Mouse (Mus musculus) kidney, postnatal 0 days (tissue): Measurements from ENCODE around the gene Acer3. TPM values are rescaled to one million over a fixed set of nuclear protein-coding genes. Genes with fewer than 3 reads are reported as not detected.
A peak's percentile ranks its signal among the peaks of the same experiment; 100 is the strongest.

Experiments
- ATAC-seq: fragments of 200-750 bp; cut with Nextera tagmentation; replicated peaks from 2 replicates; pipeline ENCODE4 v1.8.0; 2017; ENCODE audit warnings: low read depth, moderate number of reproducible peaks, moderate TSS enrichment, moderate library complexity; ENCODE audit not compliant: low FRiP score
- DNase-seq: peaks from one replicate; pipeline ENCODE4 v3.0.0-alpha.2; 2016; ENCODE audit warnings: low spot score
- H3K27ac ChIP-seq: fragments of 300-500 bp; sonication (generic); 2 replicates; pipeline ENCODE4 v1.5.1; 2014; ENCODE audit warnings: mild to moderate bottlenecking
- H3K27me3 ChIP-seq: fragments of 300-500 bp; sonication (generic); 2 replicates; pipeline ENCODE4 v1.6.1; 2014; ENCODE audit warnings: low read length, mixed read lengths; ENCODE audit not compliant: insufficient read depth
- H3K36me3 ChIP-seq: fragments of 300-500 bp; sonication (generic); 2 replicates; pipeline ENCODE4 v1.6.1; 2014; ENCODE audit warnings: low read length, mixed read lengths; ENCODE audit not compliant: insufficient read depth
- H3K4me1 ChIP-seq: fragments of 300-500 bp; sonication (generic); replicated peaks from 2 replicates; pipeline ENCODE4 v1.6.1; 2014; ENCODE audit warnings: antibody characterized with exemption, low read length, mixed read lengths; ENCODE audit not compliant: insufficient read depth
- H3K4me2 ChIP-seq: fragments of 300-500 bp; sonication (generic); 2 replicates; pipeline ENCODE4 v1.6.1; 2014; ENCODE audit warnings: mild to moderate bottlenecking, low read length, moderate library complexity, mixed read lengths
- H3K4me3 ChIP-seq: fragments of 300-500 bp; sonication (generic); replicated peaks from 2 replicates; pipeline ENCODE4 v1.5.1; 2014; ENCODE audit warnings: low read depth, low read length
- H3K9ac ChIP-seq: fragments of 300-500 bp; sonication (generic); 2 replicates; pipeline ENCODE4 v1.6.1; 2014; ENCODE audit warnings: low read depth, low read length
- H3K9me3 ChIP-seq: fragments of 300-500 bp; sonication (generic); replicated peaks from 2 replicates; pipeline ENCODE4 v1.6.1; 2016; ENCODE audit warnings: low read length, inconsistent platforms, mixed read lengths
- CTCF ChIP-seq: IDR thresholded peaks from 2 replicates; pipeline ENCODE4 v1.5.1; 2016; ENCODE audit warnings: antibody characterized with exemption, low read depth, mild to moderate bottlenecking, moderate library complexity
- WGBS: fragments of 180-500 bp; shearing (Covaris S2); extraction: QIAGEN DNeasy Blood & Tissue Kit; methylation state at CpG from one replicate; pipeline ENCODE4 v1.1.7; 2014; 5-methylcytosine and 5-hydroxymethylcytosine counted together
- polyA plus RNA-seq: library from polyadenylated mRNA; unstranded; fragments of >200 nt; fragmentation: Nextera tagmentation; extraction: Ambion mirVana; gene quantifications from 2 replicates; pipeline ENCODE4 v1.2.1, GENCODE M21; 2015

The Acer3 gene
- polyA plus RNA-seq, 1 experiment from 2014 or later, result 22.1 TPM

GRCm38 (mm10) chr7:98185326-98185725 is 135.7 kb downstream of the Acer3 start:
- 55% methylated on average over 6 of the region's 6 CpGs for WGBS
- Histone ChIP-seq H3K4me1 (no peaks in the 10 kb centered on the region), H3K4me2 (no peak overlapping the region), H3K9me3 (no peaks in the 10 kb centered on the region), H3K9ac (no peak overlapping the region), H3K4me3 (no peak overlapping the region), H3K36me3 (no peaks in the 10 kb centered on the region), H3K27me3 (no peaks in the 10 kb centered on the region), H3K27ac (peak overlapping the region; percentile 70; the same call in 1 of the 2 replicates)
- ATAC-seq (no peak), DNase-seq (no peak)
- TF ChIP-seq CTCF, result no peak

DNA sequence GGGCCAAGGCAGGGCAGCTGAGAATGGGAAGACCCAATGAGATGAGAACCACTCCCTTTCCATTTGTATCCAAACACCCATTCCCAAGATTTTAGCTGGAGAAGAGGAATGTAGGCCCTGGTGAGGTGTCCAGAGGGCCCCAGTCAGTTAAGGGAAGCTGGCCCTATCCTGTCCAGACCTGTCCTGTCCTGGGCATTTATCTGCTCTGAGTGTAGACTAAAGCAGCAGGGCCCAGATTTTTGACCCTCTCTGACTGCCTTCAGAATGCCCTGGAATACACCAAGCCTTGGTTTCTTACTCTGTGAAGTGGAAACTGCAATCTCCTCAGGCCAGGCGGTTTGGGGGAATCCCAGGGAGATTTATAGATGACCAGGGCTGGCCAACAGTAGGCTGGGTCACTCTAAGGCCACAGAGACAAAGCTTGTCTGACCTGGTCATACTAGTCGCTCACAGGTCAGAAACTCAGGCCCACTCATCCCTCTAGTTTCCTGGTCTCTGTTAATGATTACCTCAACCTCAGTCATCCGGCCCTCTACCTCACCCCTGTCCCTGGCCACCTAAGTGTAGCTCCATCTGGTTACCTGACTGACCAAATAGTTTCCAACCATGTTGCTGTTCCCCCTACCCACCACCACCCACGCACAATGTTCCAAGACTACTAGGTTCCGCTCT is 142.3 kb downstream of the Acer3 start:
- DNase-seq, result peak; percentile 42
- Histone ChIP-seq H3K36me3 (no peaks in the 10 kb centered on the region), H3K27ac (peak overlapping the region; percentile 85), H3K27me3 (no peaks in the 10 kb centered on the region), H3K4me1 (peaks cover 12% of the 10 kb centered on the region; the same call in 1 of the 2 replicates), H3K9me3 (no peaks in the 10 kb centered on the region), H3K4me3 (peak overlapping the region; percentile 85), H3K4me2 (peak overlapping the region; percentile 91), H3K9ac (peak overlapping the region; percentile 72; the same call in 1 of the 2 replicates)
- 49% methylated on average over 5 of the region's 5 CpGs for WGBS
- no peak for TF ChIP-seq CTCF
- ATAC-seq, result peak; percentile 82

GRCm38 (mm10) chr7:98177929-98178559 is 143.0 kb downstream of the Acer3 start, which contains the start of gene Capn5:
Capn5 (minus strand) TSS chr7:98178274.
- H3K9ac ChIP-seq, result peak within 1 kb of the TSS; percentile 72
- WGBS, result 2% methylated on average over 39 of the region's 44 CpGs
- peak; percentile 68 for TF ChIP-seq CTCF
- H3K4me1 ChIP-seq, result peaks cover 12% of the 10 kb centered on the region; the same call in 1 of the 2 replicates
- H3K27ac ChIP-seq, result peak within 1 kb of the TSS; percentile 85
- no peaks in the 10 kb centered on the region for H3K9me3 ChIP-seq
- H3K4me3 ChIP-seq, result peak within 1 kb of the TSS; percentile 85
- peak within 1 kb of the TSS; percentile 91 for H3K4me2 ChIP-seq
- DNase-seq, result peak; percentile 83
- H3K27me3 ChIP-seq, result no peaks in the 10 kb centered on the region
- no peaks in the 10 kb centered on the region for H3K36me3 ChIP-seq
- peak; percentile 78 for ATAC-seq

GRCm38 (mm10) chr7:98177566-98177928 is 143.5 kb downstream of the Acer3 start:
- H3K27ac ChIP-seq, result peak overlapping the region; percentile 85; the same call in 1 of the 2 replicates
- TF ChIP-seq CTCF, result no peak
- peak overlapping the region; percentile 85 for H3K4me3 ChIP-seq
- no peaks in the 10 kb centered on the region for H3K27me3 ChIP-seq
- ATAC-seq (no peak), DNase-seq (no peak)
- H3K9ac ChIP-seq, result peak overlapping the region; percentile 72
- no peaks in the 10 kb centered on the region for H3K36me3 ChIP-seq
- WGBS, result 6% methylated on average over 9 of the region's 9 CpGs
- H3K9me3 ChIP-seq, result no peaks in the 10 kb centered on the region
- peak overlapping the region; percentile 91 for H3K4me2 ChIP-seq
- H3K4me1 ChIP-seq, result peaks cover 12% of the 10 kb centered on the region; the same call in 1 of the 2 replicates

- no peak for TF ChIP-seq CTCF
- Histone ChIP-seq H3K4me3 (peak overlapping the region; percentile 85), H3K36me3 (no peaks in the 10 kb centered on the region), H3K4me2 (peak overlapping the region; percentile 91), H3K27me3 (no peaks in the 10 kb centered on the region), H3K9ac (peak overlapping the region; percentile 72; the same call in 1 of the 2 replicates), H3K9me3 (no peaks in the 10 kb centered on the region), H3K27ac (0 out of 2 replicates have a peak overlapping the region, but pooled peaks have one; percentile 11), H3K4me1 (peaks cover 15% of the 10 kb centered on the region; the same call in 1 of the 2 replicates)
- DNase-seq (no peak), ATAC-seq (no peak)
- 35% methylated on average over 2 of the region's 2 CpGs for WGBS
These were observed 143.9 kb downstream of the Acer3 start for GRCm38 (mm10) chr7:98177071-98177485.

GRCm38 (mm10) chr7:98176322-98177070 is 144.5 kb downstream of the Acer3 start:
- peak overlapping the region; percentile 91 for H3K4me2 ChIP-seq
- DNase-seq (no peak), ATAC-seq (no peak)
- H3K36me3 ChIP-seq, result no peaks in the 10 kb centered on the region
- no peaks in the 10 kb centered on the region for H3K9me3 ChIP-seq
- H3K27ac ChIP-seq, result 0 out of 2 replicates have a peak overlapping the region, but pooled peaks have one; percentile 11
- no peaks in the 10 kb centered on the region for H3K27me3 ChIP-seq
- TF ChIP-seq CTCF, result no peak
- H3K4me1 ChIP-seq, result peaks cover 21% of the 10 kb centered on the region
- H3K9ac ChIP-seq, result no peak overlapping the region
- 0 out of 2 replicates have a peak overlapping the region, but pooled peaks have one; percentile 85 for H3K4me3 ChIP-seq
- 65% methylated on average over 8 of the region's 8 CpGs for WGBS
